Comparison of ENCODE assay signal across 22 mouse cellular contexts in genomic region chr10:87239332-87240008, GRCm38 (mm10).
DNase-seq lines count a peak whose midpoint lies in the region; ATAC-seq and TF ChIP-seq lines count a peak whose summit lies in the region.
"Had no signal": no experiment of that assay in that cellular context is flagged by ENCODE, and none has a peak within 500 bp of the region (broad histone marks: within the 10 kb centered on the region; RNA-seq: fewer than 3 reads in every experiment).

No protein-coding gene starts in this region.

- H3K27me3 ChIP-seq in forebrain, embryonic 12.5 days, result peaks cover 5% of the 10 kb centered on the region; the same call in 1 of the 2 replicates
- no peaks in the 10 kb centered on the region for H3K27me3 ChIP-seq in forebrain, embryonic 16.5 days (replicated peaks; ENCODE audit: control insufficient read depth, insufficient read depth, low read length)
- H3K27me3 ChIP-seq in midbrain, embryonic 10.5 days (ENCODE audit: low read depth, poor library complexity, severe bottlenecking), result peaks cover 18% of the 10 kb centered on the region
- H3K27me3 ChIP-seq in midbrain, embryonic 16.5 days (ENCODE audit: control insufficient read depth, insufficient read depth, low read depth, low read length), result no peaks in the 10 kb centered on the region
- H3K27me3 ChIP-seq: embryonic facial prominence, embryonic 12.5 days; hindbrain, embryonic 12.5 days; intestine, embryonic 15.5 days had no signal

- H3K36me3 ChIP-seq in forebrain, embryonic 12.5 days (replicated peaks), result no peaks in the 10 kb centered on the region
- H3K36me3 ChIP-seq in forebrain, embryonic 16.5 days (ENCODE audit: control insufficient read depth, insufficient read depth), result no peaks in the 10 kb centered on the region
- H3K36me3 ChIP-seq in midbrain, embryonic 10.5 days, result no peaks in the 10 kb centered on the region
- no peaks in the 10 kb centered on the region for H3K36me3 ChIP-seq in midbrain, embryonic 16.5 days (ENCODE audit: control insufficient read depth, insufficient read depth, low read length)
- H3K36me3 ChIP-seq: embryonic facial prominence, embryonic 12.5 days; hindbrain, embryonic 12.5 days; intestine, embryonic 15.5 days had no signal

- peak; percentile 17 for DNase-seq in midbrain, embryonic 10.5 days (ENCODE audit: low spot score)
- DNase-seq in brain, embryonic 14.5 days (ENCODE audit: low read depth), result peak; percentile 3
- peak; percentile 3 for DNase-seq in embryo, embryonic 9.5 days (ENCODE audit: extremely low spot score)
- DNase-seq in cerebellum, adult 9-11 months, result no peak
- DNase-seq in thymus, postnatal 36 days, result no peak
- DNase-seq: adrenal gland, adult 2 months; adrenal gland, postnatal 25 days; cerebellum, adult 2 months; cerebellum, postnatal 25 days; gastrocnemius, postnatal 10 days; heart, adult 2 months; kidney, adult 18-20 months had no signal

- no peak overlapping the region for H3K4me2 ChIP-seq in forebrain, embryonic 12.5 days
- no peak overlapping the region for H3K4me2 ChIP-seq in forebrain, embryonic 16.5 days (ENCODE audit: low read length)
- no peak overlapping the region for H3K4me2 ChIP-seq in midbrain, embryonic 16.5 days (ENCODE audit: low read length)
- H3K4me2 ChIP-seq: embryonic facial prominence, embryonic 12.5 days; heart, embryonic 11.5 days; hindbrain, embryonic 12.5 days; intestine, embryonic 15.5 days had no signal

- WGBS in forebrain, embryonic 12.5 days, result 33% methylated on average over 9 of the region's 9 CpGs
- 25% methylated on average over 9 of the region's 9 CpGs for WGBS in forebrain, embryonic 16.5 days
- 55% methylated on average over 9 of the region's 9 CpGs for WGBS in midbrain, embryonic 10.5 days
- WGBS in midbrain, embryonic 16.5 days, result 45% methylated on average over 9 of the region's 9 CpGs

- ATAC-seq in forebrain, embryonic 12.5 days (ENCODE audit: low FRiP score), result no peak
- ATAC-seq in forebrain, embryonic 16.5 days, result no peak
- no peak for ATAC-seq in midbrain, embryonic 16.5 days
- ATAC-seq: activated CD4-positive, CD25-positive, alpha-beta regulatory T cell, adult 4 months; forebrain, embryonic 14.5 days; intestine, embryonic 15.5 days; Patski had no signal

- TF ChIP-seq CTCF in brain, embryonic 14.5 days (IDR thresholded peaks at IDR 0.05; ENCODE audit: borderline replicate concordance, extremely low read depth, insufficient read depth, insufficient read length), result no peak

- peaks cover 7% of the 10 kb centered on the region for H3K4me1 ChIP-seq in forebrain, embryonic 12.5 days
- H3K4me1 ChIP-seq in forebrain, embryonic 16.5 days (replicated peaks; ENCODE audit: control insufficient read depth, insufficient read depth, low read length), result no peaks in the 10 kb centered on the region
- peaks cover 27% of the 10 kb centered on the region for H3K4me1 ChIP-seq in midbrain, embryonic 10.5 days
- H3K4me1 ChIP-seq in midbrain, embryonic 16.5 days (ENCODE audit: control insufficient read depth, insufficient read depth, low read length), result no peaks in the 10 kb centered on the region
- H3K4me1 ChIP-seq: embryonic facial prominence, embryonic 12.5 days; intestine, embryonic 15.5 days had no signal

- TF ChIP-seq POLR2A in brain, embryonic 14.5 days (IDR thresholded peaks at IDR 0.05; ENCODE audit: borderline replicate concordance, extremely low read depth, insufficient read depth, insufficient read length, poor library complexity, severe bottlenecking), result no peak

- H3K4me3 ChIP-seq in forebrain, embryonic 12.5 days (replicated peaks), result no peak overlapping the region
- no peak overlapping the region for H3K4me3 ChIP-seq in forebrain, embryonic 16.5 days (replicated peaks; ENCODE audit: low read length)
- H3K4me3 ChIP-seq in midbrain, embryonic 10.5 days, result no peak overlapping the region
- no peak overlapping the region for H3K4me3 ChIP-seq in midbrain, embryonic 16.5 days (ENCODE audit: low read depth, low read length)
- H3K4me3 ChIP-seq: embryonic facial prominence, embryonic 12.5 days; heart, adult 2 months; hindbrain, embryonic 12.5 days; intestine, embryonic 15.5 days had no signal

- peak overlapping the region; percentile 12; the same call in 1 of the 2 replicates for H3K9ac ChIP-seq in forebrain, embryonic 12.5 days
- no peak overlapping the region for H3K9ac ChIP-seq in forebrain, embryonic 16.5 days (replicated peaks; ENCODE audit: low read depth, low read length)
- no peak overlapping the region for H3K9ac ChIP-seq in midbrain, embryonic 16.5 days (ENCODE audit: low read depth, low read length)
- H3K9ac ChIP-seq: embryonic facial prominence, embryonic 12.5 days; hindbrain, embryonic 12.5 days; intestine, embryonic 15.5 days had no signal

- H3K9me3 ChIP-seq in forebrain, embryonic 12.5 days, result no peaks in the 10 kb centered on the region
- no peaks in the 10 kb centered on the region for H3K9me3 ChIP-seq in forebrain, embryonic 16.5 days (ENCODE audit: control insufficient read depth, low read length)
- H3K9me3 ChIP-seq in midbrain, embryonic 10.5 days (replicated peaks), result no peaks in the 10 kb centered on the region
- no peaks in the 10 kb centered on the region for H3K9me3 ChIP-seq in midbrain, embryonic 16.5 days (replicated peaks; ENCODE audit: control insufficient read depth, low read length, poor library complexity, severe bottlenecking)
- H3K9me3 ChIP-seq: embryonic facial prominence, embryonic 12.5 days; hindbrain, embryonic 12.5 days; intestine, embryonic 15.5 days had no signal

- no peak overlapping the region for H3K27ac ChIP-seq in forebrain, embryonic 12.5 days
- H3K27ac ChIP-seq in forebrain, embryonic 16.5 days (ENCODE audit: low read length), result no peak overlapping the region
- 0 out of 2 replicates have a peak overlapping the region, but pooled peaks have one; percentile 33 for H3K27ac ChIP-seq in midbrain, embryonic 10.5 days (replicated peaks)
- no peak overlapping the region for H3K27ac ChIP-seq in midbrain, embryonic 16.5 days (ENCODE audit: low read length)
- H3K27ac ChIP-seq: embryonic facial prominence, embryonic 12.5 days; heart, adult 2 months; hindbrain, embryonic 12.5 days; intestine, embryonic 15.5 days had no signal

Comparison
In these comparisons a context has a peak if more than half of its experiments do, and no peak if none do; other contexts are left out.
1. DNase-seq: peak in midbrain, embryonic 10.5 days (single experiment), brain, embryonic 14.5 days (single experiment) and embryo, embryonic 9.5 days (single experiment); none in cerebellum, adult 9-11 months (single experiment) and thymus, postnatal 36 days (0 of 2).